Mouse (Mus musculus) G1E-ER4 (cell line): ENCODE data around the gene Map3k5. TPM values are rescaled to one million over a fixed set of nuclear protein-coding genes. Genes with fewer than 3 reads are reported as not detected.

ENCODE experiments used
- GATA1 ChIP-seq: IDR thresholded peaks from one replicate; pipeline ENCODE4 v1.8.0; 2012; ENCODE audit warnings: low read length, inconsistent platforms
- polyA plus RNA-seq: library from polyadenylated mRNA; stranded (reverse); fragments of >175 nt; gene quantifications from 2 replicates; pipeline ENCODE4 v1.2.3, GENCODE M21; 2012

Map3k5 gene
- polyA plus RNA-seq, 1 experiment: 0.05 TPM

DNA sequence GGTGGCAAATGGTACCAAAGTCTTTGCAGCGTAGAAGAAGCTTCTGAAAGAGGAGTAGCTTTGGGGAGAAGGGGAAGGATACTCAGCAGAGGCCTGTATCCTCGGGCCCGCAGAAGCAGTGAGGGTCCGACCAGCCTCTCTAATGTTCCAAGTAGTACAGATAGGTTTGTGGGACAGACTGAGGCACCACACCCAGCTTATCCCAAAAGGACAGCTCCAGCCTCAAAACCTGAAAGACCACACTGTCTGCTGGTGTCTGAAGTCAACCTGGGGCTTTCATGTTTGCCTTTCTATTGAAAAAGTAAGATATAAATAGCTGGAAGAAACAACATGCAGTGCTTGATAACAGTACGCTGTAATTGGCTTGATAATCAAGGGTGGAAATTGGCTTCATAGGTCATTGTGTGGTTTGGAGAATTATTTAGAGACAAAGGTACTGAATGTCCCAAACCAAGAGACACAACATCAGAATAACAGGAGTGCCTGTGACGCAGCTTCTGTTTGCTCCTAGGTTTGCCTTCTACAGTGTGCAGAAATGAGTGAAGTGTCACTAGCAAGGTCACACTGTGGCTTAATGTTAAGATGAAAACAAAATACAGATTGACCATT lies 256.0 kb downstream of the Map3k5 start:
- no peak for TF ChIP-seq GATA1

Other genes with a start within 250 kb of the Map3k5 start
- gene Il20ra, start 221.9 kb upstream of the Map3k5 start, polyA plus RNA-seq: not detected in 2 replicates
- not detected in 2 replicates for gene Slc35d3, start 83.0 kb upstream of the Map3k5 start, polyA plus RNA-seq
- gene Pex7, start 26.8 kb upstream of the Map3k5 start, polyA plus RNA-seq: 18.1 and 30.9 TPM in 2 replicates
- 0.76 and 0.87 TPM in 2 replicates for gene Map7, start 214.0 kb downstream of the Map3k5 start, polyA plus RNA-seq